Mouse (Mus musculus) G1E (cell line): ENCODE results near the gene H2-T24.
"Not testable (repeated sequence)": the region's sequence is repeated elsewhere in the genome, so short reads cannot be mapped to it uniquely, and the experiment has no call there.

Experiments
- CTCF ChIP-seq: IDR thresholded peaks from 2 replicates; pipeline ENCODE4 v1.5.1; 2012; ENCODE audit warnings: low read depth, low read length, inconsistent platforms, mixed read lengths
- GATA2 ChIP-seq: IDR thresholded peaks from 2 replicates; pipeline ENCODE4 v1.6.1; 2012; ENCODE audit warnings: low read depth, low read length, inconsistent platforms, borderline replicate concordance
- POLR2AphosphoS5 ChIP-seq: IDR thresholded peaks from 2 replicates; pipeline ENCODE4 v1.6.1; 2012; ENCODE audit warnings: low read depth, low read length, inconsistent platforms; ENCODE audit not compliant: insufficient replicate concordance
- TAL1 ChIP-seq: conservative IDR thresholded peaks from 2 replicates; pipeline ENCODE4 v1.6.1; 2012; ENCODE audit warnings: low read depth, low read length, inconsistent platforms, mixed read lengths

- TF ChIP-seq CTCF, POLR2AphosphoS5, TAL1, GATA2: not testable (repeated sequence)
Measured at GRCm38 (mm10) chr17:36040604-36041003, 20.2 kb upstream of the H2-T24 start.
